Mouse (Mus musculus): ENCODE data around the gene Ptgr1.

DNA sequence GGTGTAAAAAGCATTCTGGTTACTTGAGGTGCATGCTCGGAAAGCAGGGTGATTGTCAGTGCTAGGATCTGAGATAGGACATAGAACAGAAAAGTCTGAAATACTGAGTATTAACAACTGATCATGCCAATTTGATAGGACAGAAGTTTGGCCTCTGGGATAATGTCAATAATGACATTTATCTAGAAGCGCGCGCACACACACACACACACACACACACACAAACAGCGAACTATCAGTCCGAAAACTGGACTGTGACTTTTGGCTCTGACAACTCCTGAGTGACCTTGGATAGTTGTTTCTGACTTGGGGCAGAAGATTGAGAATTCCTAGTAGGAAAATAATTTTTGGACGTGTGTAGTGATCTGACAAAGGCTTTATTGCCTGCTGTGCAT is 16.9 kb upstream of the Ptgr1 start:
- no peak for TF ChIP-seq CTCF (conservative IDR thresholded peaks at IDR 0.05; ENCODE audit: insufficient read depth, insufficient read length, low read depth, low read length)
- TF ChIP-seq POLR2A (IDR thresholded peaks at IDR 0.05; ENCODE audit: low read depth, low read length), result no peak

Data from kidney, adult 2 months (tissue).